Mouse (Mus musculus) CH12.LX (cell line): Measurements from ENCODE around the gene G6pc2.

Source experiments
- CTCF ChIP-seq, 2 experiments: IDR thresholded peaks in 1 of 2; conservative IDR thresholded peaks in 1 of 2; 2 replicates each; pipeline ENCODE4 v1.5.1; 2011 to 2012; ENCODE audit warnings: low read depth in 2 of 2, low read length in 2 of 2, improper control_type of control experiment in 1 of 2, inconsistent platforms in 1 of 2, mild to moderate bottlenecking in 1 of 2, moderate library complexity in 1 of 2
- EP300 ChIP-seq: IDR thresholded peaks from 2 replicates; pipeline ENCODE4 v1.6.1; 2011; ENCODE audit warnings: low read length, improper control_type of control experiment
- GABPA ChIP-seq: IDR thresholded peaks from 2 replicates; pipeline ENCODE4 v1.6.1; 2012; ENCODE audit warnings: low read depth, low read length, improper control_type of control experiment, inconsistent platforms; ENCODE audit not compliant: insufficient replicate concordance
- JUN ChIP-seq: IDR thresholded peaks from 2 replicates; pipeline ENCODE4 v1.6.1; 2011; ENCODE audit warnings: low read depth, mild to moderate bottlenecking, low read length, improper control_type of control experiment, moderate library complexity; ENCODE audit not compliant: insufficient read depth
- NELFE ChIP-seq: IDR thresholded peaks from 2 replicates; pipeline ENCODE4 v1.6.1; 2011; ENCODE audit warnings: low read depth, low read length, improper control_type of control experiment
- UBTF ChIP-seq: IDR thresholded peaks from 2 replicates; pipeline ENCODE4 v1.6.1; 2012; ENCODE audit warnings: low read depth, mild to moderate bottlenecking, inconsistent platforms, low read length, improper control_type of control experiment, moderate library complexity
- ZMIZ1 ChIP-seq: IDR thresholded peaks from 2 replicates; pipeline ENCODE4 v1.6.1; 2012; ENCODE audit warnings: low read depth, mild to moderate bottlenecking, inconsistent platforms, low read length, improper control_type of control experiment

- no peak for TF ChIP-seq ZMIZ1
- no peak for TF ChIP-seq GABPA
- TF ChIP-seq CTCF (conservative IDR thresholded peaks at IDR 0.05 in 1 of 2, IDR thresholded peaks at IDR 0.05 in 1 of 2; ENCODE audit: low read depth in 2 of 2, low read length in 2 of 2), result no peak
- TF ChIP-seq UBTF, result no peak
- no peak for TF ChIP-seq JUN
- no peak for TF ChIP-seq NELFE
- no peak for TF ChIP-seq EP300
These were observed 17.8 kb downstream of the G6pc2 start for GRCm38 (mm10) chr2:69228635-69229034.
